Mouse (Mus musculus) ES-Bruce4 (cell line): ENCODE results near the gene Wfs1. TPM values are rescaled to one million over a fixed set of nuclear protein-coding genes. Genes with fewer than 3 reads are reported as not detected.

Source experiments
- H3K27ac ChIP-seq: 2 replicates; pipeline ENCODE4 v1.5.1; 2012; ENCODE audit warnings: low read length, inconsistent platforms; ENCODE audit not compliant: insufficient read depth
- H3K27me3 ChIP-seq: 2 replicates; pipeline ENCODE4 v1.6.1; 2012; ENCODE audit warnings: mild to moderate bottlenecking, low read length, inconsistent platforms; ENCODE audit not compliant: control insufficient read depth, poor library complexity, insufficient read depth, severe bottlenecking
- H3K36me3 ChIP-seq: 2 replicates; pipeline ENCODE4 v1.6.1; 2012; ENCODE audit warnings: inconsistent platforms, mild to moderate bottlenecking, low read length, moderate library complexity; ENCODE audit not compliant: control insufficient read depth, poor library complexity, insufficient read depth, severe bottlenecking
- H3K4me1 ChIP-seq: one replicate; pipeline ENCODE4 v1.8.1; 2011; ENCODE audit warnings: low read length; ENCODE audit not compliant: control insufficient read depth, insufficient read depth
- H3K4me3 ChIP-seq: 2 replicates; pipeline ENCODE4 v1.5.1; 2011; ENCODE audit warnings: low read depth, mild to moderate bottlenecking, low read length
- H3K9ac ChIP-seq: 2 replicates; pipeline ENCODE4 v1.6.1; 2012; ENCODE audit warnings: low read depth, mild to moderate bottlenecking, inconsistent platforms; ENCODE audit not compliant: poor library complexity, severe bottlenecking
- H3K9me3 ChIP-seq: replicated peaks from 2 replicates; pipeline ENCODE4 v1.6.1; 2012; ENCODE audit warnings: mild to moderate bottlenecking, low read length, inconsistent platforms; ENCODE audit not compliant: control insufficient read depth, poor library complexity, insufficient read depth, severe bottlenecking
- CTCF ChIP-seq: IDR thresholded peaks from one replicate; pipeline ENCODE4 v1.8.1; 2011; ENCODE audit warnings: low read depth, low read length
- EP300 ChIP-seq: IDR thresholded peaks from 2 replicates; pipeline ENCODE4 v1.6.1; 2011; ENCODE audit warnings: low read depth, low read length; ENCODE audit not compliant: insufficient read depth
- POLR2A ChIP-seq: IDR thresholded peaks from one replicate; pipeline ENCODE4 v1.8.1; 2011; ENCODE audit warnings: low read length; ENCODE audit not compliant: insufficient read depth
- polyA plus RNA-seq: library from polyadenylated mRNA; stranded (reverse); fragments of >200 nt; gene quantifications from 2 replicates; pipeline ENCODE4 v1.2.4, GENCODE M21; 2011; ENCODE audit warnings: low read depth; ENCODE audit not compliant: missing spikeins, insufficient read depth, insufficient read length

Wfs1 gene
- polyA plus RNA-seq, result 10.1 and 11.3 TPM in 2 replicates

DNA sequence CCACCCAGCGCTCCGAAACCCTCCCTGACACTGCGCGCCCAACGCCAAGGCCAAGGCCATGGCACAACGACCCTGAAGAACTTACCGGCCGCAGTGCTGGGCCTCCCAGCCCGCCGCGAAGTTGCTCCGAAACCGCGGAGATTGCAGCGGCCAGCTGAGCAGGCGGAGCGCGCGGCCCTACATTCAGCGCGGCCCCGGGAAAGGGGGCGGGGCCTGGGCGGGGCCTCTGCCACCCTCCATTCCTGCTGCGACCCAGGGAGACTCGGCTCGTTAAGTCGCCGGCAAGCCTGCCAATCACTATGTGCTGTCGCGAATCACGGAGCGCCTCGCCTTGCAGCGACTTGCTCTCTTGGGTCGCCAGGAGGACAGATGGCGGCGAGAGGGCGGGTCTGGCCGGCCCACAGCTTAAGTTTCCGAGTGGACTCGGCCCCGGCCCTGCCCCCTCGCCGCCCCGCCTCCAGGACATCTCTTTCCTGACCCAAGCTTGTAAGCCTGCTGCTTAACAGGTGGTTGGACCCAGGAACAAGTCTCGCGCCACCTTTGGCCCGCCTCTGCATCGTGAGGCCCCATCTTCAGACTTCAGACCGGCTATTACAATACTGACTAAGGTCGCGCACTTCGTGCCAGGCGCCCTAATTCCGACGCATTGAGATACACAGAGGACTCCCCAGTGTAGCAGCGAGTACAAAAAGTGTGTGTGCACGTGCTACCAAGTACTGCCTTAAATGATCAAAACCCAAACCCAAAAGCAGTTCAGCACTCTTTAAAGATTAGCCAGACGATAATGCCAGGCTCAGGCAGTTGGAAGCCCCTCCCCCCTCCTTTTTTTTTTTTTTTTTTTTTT, at the start of gene Wfs1:
Gene Wfs1, minus strand, starts transcription at position 425 of the 844 bp plus-strand sequence.
- no peaks in the 10 kb centered on the region for H3K4me1 ChIP-seq
- peak within 1 kb of the TSS; percentile 86 for H3K4me3 ChIP-seq
- H3K9ac ChIP-seq, result peak within 1 kb of the TSS; percentile 56
- H3K27ac ChIP-seq, result peak within 1 kb of the TSS; percentile 69
- no peaks in the 10 kb centered on the region for H3K27me3 ChIP-seq
- no peaks in the 10 kb centered on the region for H3K9me3 ChIP-seq
- H3K36me3 ChIP-seq, result no peaks in the 10 kb centered on the region
- TF ChIP-seq POLR2A, result no peak
- TF ChIP-seq EP300, result no peak
- TF ChIP-seq CTCF, result no peak

- Histone ChIP-seq H3K4me3 (no peak overlapping the region), H3K27me3 (no peaks in the 10 kb centered on the region), H3K9ac (no peak overlapping the region), H3K4me1 (no peaks in the 10 kb centered on the region), H3K9me3 (no peaks in the 10 kb centered on the region), H3K27ac (no peak overlapping the region), H3K36me3 (no peaks in the 10 kb centered on the region)
- TF ChIP-seq EP300, result 0 out of 2 replicates have a peak, but pooled peaks have one; percentile 8
- no peak for TF ChIP-seq POLR2A
Observed at GRCm38 (mm10) chr5:37036884-37037283, 47.9 kb upstream of the Wfs1 start.

GRCm38 (mm10) chr5:37035896-37036295, 46.9 kb upstream of the Wfs1 start:
- Histone ChIP-seq H3K4me1 (no peaks in the 10 kb centered on the region), H3K4me3 (no peak overlapping the region), H3K27ac (no peak overlapping the region), H3K9me3 (no peaks in the 10 kb centered on the region), H3K27me3 (no peaks in the 10 kb centered on the region), H3K36me3 (no peaks in the 10 kb centered on the region), H3K9ac (no peak overlapping the region)
- TF ChIP-seq POLR2A, result no peak
- TF ChIP-seq CTCF, result no peak
- no peak for TF ChIP-seq EP300

- no peaks in the 10 kb centered on the region for H3K36me3 ChIP-seq
- H3K27me3 ChIP-seq, result no peaks in the 10 kb centered on the region
- H3K9me3 ChIP-seq, result no peaks in the 10 kb centered on the region
- no peak for TF ChIP-seq CTCF
- TF ChIP-seq EP300, result no peak
- no peak for TF ChIP-seq POLR2A
- no peak overlapping the region for H3K27ac ChIP-seq
- H3K9ac ChIP-seq, result no peak overlapping the region
- no peak overlapping the region for H3K4me3 ChIP-seq
- H3K4me1 ChIP-seq, result no peaks in the 10 kb centered on the region
Observed at GRCm38 (mm10) chr5:37035192-37035591, 46.2 kb upstream of the Wfs1 start.

DNA sequence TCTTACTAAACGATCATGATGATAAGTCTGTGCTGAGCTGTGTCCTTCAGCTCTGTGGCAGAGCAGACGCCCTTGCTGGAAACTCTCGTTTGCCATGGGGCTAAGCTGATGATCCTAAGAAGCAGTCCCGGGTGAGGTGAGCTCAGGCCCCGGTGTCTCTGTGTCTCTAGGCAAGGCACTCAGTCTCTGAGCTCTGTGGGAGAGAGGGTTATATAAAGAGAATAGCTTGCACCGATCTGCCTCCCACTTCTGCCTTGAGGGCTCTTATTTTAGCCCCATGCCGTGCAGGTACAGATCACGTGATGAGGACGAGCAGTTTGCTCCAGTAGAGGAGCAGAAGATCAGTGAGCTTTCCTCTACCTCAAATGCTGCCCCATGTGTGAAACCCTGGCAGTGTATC, 41.7 kb upstream of the Wfs1 start:
- H3K9ac ChIP-seq, result no peak overlapping the region
- no peaks in the 10 kb centered on the region for H3K27me3 ChIP-seq
- H3K4me1 ChIP-seq, result no peaks in the 10 kb centered on the region

GRCm38 (mm10) chr5:37029326-37029905, 40.4 kb upstream of the Wfs1 start:
- Histone ChIP-seq H3K27me3 (no peaks in the 10 kb centered on the region), H3K9me3 (no peaks in the 10 kb centered on the region)
- TF ChIP-seq CTCF (no peak), EP300 (no peak), POLR2A (no peak)

More for the DNA sequence above, 41.7 kb upstream of the Wfs1 start:
- Histone ChIP-seq H3K9me3 (no peaks in the 10 kb centered on the region), H3K27ac (no peak overlapping the region), H3K36me3 (no peaks in the 10 kb centered on the region), H3K4me3 (no peak overlapping the region)
- no peak for TF ChIP-seq POLR2A

More at GRCm38 (mm10) chr5:37029326-37029905, 40.4 kb upstream of the Wfs1 start:
- no peak overlapping the region for H3K27ac ChIP-seq
- peak overlapping the region; percentile 87 for H3K4me3 ChIP-seq
- H3K9ac ChIP-seq, result 0 out of 2 replicates have a peak overlapping the region, but pooled peaks have one; percentile 20
- no peaks in the 10 kb centered on the region for H3K4me1 ChIP-seq
- no peaks in the 10 kb centered on the region for H3K36me3 ChIP-seq
